Mouse (Mus musculus) c-Kit-positive CD71-negative TER-119-negative erythroid progenitor cells, embryonic 14.5 days (primary cell): ENCODE measurements around the gene Esrrb.

Experiments
- DNase-seq: peaks from one replicate; pipeline ENCODE4 v3.0.0-alpha.2; 2013; ENCODE audit warnings: low read depth

Gene Esrrb

DNA sequence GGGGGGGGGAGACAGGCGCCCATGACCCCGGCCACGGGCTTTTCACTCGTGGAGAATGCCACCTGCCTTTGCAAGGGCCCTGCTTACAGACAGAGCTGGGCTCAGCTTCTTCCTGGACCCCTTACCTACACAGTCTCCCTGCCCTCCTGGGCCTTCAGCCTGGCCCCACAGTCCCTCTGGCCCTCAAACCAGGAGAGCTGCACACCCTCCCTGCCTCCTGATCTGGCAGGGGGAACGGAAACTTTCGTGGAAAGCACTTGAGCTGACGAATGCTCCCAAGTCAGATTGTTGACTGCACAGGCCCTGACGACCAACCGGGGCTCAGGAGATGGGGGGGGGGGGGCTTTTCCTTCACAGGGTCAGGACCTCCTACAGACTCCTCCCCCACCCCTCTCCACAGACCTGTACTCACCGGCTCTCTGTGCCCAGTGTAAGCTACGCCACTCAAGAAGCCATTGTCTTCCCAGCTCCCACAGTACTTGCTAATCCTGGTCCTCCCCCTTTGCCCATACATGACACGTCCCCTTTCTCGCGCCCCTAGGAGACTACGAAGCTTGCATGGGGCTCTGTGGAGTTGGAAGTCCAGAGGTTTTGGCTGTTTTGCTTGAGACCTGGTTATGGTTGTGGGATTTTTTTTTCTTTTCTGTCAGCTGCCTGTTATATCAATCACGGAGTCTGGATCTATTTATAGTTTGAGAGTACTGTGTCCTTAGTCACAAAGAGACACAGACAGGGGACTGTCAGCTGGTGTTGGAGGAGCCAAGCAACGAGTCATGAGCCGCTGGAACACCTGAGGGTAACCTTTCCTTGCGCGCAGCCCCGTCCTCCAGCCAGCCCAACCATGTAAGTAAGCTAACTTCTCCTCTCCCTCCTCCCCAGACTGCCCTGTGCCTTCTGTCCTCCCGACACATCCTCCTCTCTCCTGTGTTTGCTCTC lies at the start of gene Esrrb:
Gene Esrrb (plus strand): TSS at position 422 of the 936 bp plus-strand sequence.
- DNase-seq = no peak

DNA sequence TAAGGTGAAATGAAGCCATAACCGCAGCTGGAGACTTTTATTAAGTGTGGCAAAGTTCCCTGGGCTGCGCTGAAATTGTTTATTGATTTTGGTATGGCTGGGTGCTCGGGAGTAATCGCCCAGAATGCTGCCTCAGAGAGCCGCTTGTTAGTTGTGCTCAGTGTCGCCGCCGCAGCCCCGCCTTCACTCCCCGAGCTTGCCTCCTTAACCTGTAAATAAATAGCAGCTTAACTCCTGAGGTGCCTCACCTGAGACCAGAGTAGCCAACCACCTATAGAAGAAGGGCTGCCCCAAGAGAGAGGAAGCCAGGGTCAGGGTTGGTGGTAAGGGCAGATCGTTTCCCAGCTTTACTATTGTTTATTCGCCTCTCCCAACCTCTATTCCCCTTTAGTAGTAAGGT lies 40.3 kb upstream of the Esrrb start:
- DNase-seq = no peak

DNA sequence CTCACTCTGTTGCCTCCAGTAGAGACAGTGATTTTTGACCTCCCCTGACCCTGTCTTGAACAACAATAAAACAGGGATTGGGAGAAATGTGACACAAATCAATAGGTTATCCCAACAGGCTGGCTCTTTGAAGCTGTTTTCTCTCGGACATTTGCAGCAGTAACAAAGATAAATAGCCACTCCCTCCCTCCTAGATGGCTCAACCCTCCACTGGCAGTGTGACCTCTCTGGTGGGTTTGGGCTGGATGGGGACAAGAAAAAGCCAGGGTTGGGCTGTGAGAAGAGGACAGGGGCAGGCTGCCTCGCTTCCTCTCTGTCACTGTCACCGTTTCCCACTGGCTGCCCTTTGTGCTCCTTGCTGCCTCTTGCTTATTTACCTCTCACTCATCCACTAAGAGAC lies 36.6 kb upstream of the Esrrb start:
- no peak for DNase-seq

DNA sequence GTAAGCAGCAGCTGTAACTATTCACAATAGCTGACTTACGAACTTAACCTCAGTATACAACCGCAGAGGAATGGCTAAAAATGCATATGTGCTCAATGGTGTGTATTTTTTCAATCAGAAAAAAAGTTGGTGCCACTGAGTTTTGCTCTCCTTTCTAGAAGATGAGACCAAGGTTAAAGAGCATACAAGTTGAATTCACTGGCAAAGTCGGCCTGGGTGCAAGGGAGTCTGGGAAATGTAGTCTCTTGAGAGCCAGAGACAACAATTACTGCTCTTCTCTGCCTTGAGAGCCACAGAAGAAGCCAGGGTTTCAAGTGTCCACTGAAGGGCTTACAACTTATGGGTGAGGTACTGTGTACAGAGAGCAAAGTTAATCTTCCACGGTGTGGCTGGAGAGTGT lies 31.1 kb upstream of the Esrrb start:
- no peak for DNase-seq

DNA sequence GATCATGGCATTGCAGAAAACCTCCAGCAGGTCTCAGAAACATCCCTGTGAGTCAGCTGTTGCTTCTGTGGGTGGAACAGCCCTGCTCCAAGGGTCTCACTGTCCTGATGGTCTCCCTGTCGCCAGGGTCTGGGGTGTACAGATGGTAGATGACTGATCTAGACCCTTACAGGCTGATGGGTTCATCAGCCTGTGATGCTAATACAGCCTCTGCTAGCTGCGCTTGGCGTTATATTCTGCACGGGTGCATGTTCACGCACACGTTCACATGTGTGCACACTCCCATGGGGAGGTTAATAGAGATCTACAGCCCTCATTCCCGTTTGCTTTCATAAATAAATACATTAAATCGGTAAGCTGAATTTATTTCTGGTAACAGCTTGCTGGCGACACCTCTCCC lies 30.2 kb upstream of the Esrrb start:
- no peak for DNase-seq

DNA sequence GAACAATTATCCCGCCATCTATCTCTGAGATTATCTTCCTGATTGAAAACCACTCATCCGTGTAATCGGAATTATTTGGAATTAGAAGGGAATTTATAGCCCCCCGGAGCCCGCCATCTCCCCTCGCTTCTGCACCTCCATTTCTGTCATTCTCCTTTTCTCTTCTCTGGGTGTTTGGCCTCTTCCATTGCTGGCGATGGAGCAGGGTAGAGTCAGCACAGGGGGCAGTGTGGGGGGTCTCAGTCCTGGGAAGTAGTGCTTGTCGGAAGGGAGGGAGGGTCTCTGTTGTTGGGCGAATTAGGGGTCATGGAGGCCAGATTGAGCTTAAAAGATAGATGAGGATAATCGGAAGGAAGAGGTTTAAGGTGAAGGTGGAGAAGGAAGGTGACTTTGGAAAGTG lies 29.7 kb upstream of the Esrrb start:
- DNase-seq = no peak

DNA sequence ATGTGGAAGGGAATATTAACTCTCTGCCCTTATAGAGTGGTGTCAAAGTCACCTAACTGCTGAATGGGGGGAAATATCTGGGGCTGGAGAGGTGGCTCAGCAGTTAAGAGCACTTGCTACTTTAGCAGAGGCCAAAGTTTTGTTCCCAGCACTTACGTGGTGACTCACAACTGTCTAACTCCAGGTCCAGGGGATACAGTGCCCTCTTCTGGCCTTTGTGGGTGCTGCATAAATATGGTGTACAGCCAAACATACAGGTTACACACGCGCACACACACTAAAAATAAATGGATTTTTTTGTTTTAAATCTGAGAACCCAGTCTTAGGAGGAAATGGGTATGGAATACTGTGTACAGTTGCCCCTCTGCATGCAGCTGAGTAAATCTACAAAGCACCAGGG lies 24.7 kb upstream of the Esrrb start:
- peak; percentile 7 for DNase-seq

DNA sequence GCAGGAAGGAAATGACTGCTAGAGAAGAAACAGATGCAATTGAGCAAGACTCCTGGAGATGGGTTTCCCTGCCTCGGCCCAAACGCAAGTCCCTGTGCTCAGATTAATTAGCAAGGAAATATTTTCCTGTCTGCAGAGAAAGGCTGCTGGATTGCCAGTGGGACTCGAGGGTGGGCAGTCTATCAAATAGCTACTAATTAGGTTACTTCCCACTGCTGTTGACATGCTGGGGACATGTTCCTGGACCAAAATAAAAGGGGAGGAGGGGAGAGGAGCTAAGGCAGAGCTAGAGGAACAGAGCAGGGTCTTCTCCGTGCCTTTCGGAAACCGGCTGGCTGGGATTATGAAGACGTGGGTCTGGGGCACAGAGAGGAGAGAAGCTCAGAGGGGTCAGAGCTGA lies 24.0 kb upstream of the Esrrb start:
- DNase-seq = no peak

DNA sequence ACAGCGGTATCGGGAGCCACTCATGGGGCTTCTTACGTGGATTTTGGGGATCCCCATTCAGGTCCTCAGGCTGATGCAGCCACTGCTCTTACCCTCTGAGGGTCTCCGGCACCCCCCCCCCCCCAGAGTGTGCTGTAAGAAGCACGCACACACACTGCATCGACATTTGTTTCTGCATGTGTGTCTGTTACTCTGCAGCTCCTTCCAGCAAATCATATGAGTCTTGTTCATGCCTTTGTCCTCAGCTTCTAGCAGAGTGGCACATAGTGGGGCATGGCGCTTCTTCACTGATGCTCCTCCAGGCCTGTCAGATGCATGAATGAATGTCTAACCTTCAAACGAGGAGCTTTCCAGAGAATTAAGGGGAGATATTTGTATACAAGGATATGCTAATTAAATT lies 11.4 kb upstream of the Esrrb start:
- DNase-seq = no peak

DNA sequence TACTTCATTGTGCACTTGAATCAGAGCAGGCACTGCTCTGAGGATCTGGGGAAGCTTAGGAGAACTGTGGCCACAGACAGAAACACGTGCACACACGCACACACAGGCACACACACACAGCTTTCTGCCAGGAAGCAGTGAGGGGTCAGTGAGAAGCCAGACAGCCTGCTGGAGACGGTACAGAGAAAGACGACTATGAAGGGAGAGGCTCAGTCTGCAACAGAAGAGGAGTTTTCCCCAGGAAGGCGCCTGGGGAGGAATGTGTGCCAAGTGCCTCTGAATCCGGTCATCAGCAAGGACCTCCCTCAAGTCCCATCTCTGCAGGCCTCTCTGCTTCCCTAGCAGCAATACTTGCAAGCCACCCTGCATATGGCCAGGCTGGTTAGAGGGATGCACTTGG lies 1.5 kb upstream of the Esrrb start:
- no peak for DNase-seq

DNA sequence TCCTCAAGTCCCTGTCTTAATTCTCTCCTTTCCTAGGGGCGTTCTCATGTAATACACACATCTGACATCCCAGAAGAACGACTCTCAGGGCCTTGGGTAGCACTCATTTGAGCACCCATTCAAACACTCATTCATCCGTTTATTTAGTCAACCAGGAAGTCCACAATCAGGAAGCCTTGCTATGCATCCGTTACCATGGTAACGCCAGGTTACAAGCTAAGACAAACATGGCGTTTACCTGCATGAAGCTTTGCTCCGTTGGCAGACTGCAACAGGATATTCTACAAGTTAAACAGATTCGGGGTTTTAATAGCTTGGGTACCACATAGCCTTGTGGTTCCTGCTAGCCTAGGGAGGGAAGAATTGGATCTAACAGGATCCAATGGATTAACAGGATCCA lies 1.0 kb upstream of the Esrrb start:
- no peak for DNase-seq

DNA sequence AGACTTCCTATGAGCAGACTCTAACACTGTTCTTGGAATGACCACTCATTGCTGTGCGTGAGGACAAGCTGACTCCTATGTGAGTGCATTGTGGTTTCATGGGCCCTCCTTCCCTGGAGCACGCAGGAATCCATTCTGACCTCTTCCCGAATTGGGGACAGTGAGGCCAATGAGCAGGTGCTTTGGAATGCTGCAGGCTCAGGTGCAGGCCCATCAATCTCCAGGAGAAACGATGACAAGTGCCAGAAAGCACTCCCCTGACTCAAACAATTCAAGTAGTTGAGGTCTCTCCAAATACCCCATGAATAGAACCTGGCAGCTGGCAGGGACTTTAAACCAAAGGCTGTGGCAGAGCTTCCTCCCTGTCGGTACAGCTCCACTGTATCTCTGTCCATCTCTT lies 3.4 kb downstream of the Esrrb start:
- no peak for DNase-seq

DNA sequence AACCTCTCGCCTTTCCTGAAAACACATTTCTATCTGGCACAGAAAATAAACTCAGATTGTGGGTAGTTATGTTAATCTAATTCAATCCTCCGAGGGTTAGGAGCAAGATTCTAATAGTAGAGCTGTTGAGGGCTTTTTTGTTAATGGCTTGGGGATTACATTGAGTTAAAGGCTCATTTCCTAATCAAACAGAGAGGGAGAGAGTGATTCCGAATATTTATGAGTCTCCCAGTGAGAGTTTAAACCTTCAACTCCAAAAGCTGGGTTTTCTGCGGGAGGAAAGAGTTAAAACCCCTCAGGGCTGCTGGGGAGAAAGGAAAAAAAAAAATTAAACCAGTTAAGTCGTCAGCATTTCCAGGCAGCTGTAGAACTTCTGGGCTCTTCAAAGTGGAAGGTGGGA lies 3.8 kb downstream of the Esrrb start:
- no peak for DNase-seq

DNA sequence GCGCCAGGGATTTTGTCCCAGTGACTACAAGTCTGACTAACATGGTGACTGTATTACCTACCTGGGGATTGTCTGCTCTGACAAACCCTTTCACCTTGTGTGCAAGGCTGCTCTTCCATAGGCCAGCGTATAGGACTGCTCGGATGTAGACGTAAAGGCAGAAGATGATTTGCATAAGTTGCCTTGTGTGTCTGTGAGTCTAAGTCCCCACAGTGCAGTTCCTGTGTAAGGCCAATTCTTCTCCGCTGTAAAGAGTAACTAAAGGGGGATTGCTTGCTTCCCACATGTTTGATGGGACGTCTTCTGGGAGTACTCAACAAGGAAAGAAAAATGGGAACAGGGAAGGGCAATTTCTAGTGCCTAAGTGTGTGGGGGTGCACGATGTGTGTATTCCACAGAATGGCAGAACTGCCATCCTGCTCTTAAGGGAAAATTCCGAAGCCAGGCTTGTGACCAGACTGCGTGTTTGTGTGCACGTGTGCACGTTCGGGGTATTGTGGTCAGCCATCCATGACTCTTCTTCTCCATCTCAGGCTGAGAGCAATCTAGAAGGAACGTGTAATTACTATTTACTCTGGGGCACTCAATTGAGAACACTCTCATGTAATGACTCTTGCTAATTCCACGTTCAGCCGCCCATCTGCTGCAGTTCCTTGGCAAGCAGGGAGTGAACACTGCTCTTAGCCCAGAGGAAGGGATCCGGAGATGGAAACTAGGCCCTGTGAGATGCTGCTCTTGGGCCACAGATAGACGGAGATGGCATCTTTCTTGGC lies 9.9 kb downstream of the Esrrb start:
- DNase-seq = no peak

DNA sequence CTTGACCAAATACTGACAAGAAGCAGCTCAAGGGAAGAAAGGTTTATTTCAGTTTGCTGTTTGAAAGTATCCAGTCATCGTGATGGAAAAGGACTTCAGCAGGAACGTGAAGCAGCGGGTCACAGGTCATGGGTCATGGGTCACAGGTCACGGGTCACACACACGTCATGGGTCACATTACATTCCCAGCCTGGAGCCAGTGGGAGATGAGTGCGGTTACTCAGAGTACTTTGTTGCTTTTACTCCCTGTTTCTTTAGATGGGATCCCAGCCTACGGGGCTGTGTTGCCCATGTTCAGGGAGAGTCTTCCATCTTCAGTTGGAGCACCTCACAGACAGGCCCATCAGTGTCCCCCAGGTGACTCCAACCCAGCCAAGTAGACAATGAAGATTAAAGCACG lies 13.4 kb downstream of the Esrrb start:
- DNase-seq = no peak

DNA sequence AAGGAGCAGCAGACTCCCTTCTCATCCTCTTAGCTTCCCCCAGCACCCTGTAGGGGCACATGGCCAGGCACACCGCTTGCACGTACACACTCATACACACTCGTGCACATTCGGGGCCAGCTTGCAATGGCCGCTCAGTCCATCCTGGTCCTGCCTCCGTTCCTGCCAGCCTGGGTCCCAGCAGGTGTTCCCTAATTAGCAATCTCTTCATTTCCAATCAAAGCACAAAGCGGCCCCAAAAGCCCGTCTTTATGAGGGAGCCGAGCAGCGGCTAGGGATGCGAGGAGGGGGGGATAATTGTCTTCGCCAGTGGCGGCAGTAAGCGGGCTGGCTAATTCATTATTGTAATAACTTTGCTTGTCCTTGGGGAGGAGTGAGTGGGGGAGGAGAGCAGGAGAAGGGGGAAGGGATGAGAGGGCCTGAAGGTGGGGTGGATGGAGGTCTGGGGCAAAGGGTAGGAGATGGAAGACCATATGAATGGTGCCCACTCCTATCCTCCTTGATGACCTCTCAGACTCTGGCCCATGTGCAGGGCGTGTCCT lies 18.8 kb downstream of the Esrrb start:
- DNase-seq = no peak

DNA sequence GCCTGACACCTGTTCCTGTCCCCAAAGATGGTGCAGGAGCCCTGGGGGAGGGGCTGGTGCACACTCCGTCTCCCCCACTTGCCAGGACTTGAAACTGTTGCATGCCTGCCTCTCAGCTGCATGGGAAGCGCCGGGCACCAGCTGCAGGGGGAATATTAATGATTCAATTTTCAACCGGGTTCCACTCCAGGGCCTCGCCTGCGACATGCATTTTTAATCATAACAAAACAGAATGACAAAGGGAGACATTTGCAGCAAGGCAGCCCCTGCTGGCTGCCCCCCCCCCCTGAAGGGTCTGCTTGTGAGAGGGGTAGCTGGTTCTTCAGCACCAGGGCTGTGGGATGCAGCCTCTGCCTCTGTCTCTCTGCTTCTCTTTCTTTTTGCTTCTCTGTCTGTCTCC lies 22.9 kb downstream of the Esrrb start:
- no peak for DNase-seq

DNA sequence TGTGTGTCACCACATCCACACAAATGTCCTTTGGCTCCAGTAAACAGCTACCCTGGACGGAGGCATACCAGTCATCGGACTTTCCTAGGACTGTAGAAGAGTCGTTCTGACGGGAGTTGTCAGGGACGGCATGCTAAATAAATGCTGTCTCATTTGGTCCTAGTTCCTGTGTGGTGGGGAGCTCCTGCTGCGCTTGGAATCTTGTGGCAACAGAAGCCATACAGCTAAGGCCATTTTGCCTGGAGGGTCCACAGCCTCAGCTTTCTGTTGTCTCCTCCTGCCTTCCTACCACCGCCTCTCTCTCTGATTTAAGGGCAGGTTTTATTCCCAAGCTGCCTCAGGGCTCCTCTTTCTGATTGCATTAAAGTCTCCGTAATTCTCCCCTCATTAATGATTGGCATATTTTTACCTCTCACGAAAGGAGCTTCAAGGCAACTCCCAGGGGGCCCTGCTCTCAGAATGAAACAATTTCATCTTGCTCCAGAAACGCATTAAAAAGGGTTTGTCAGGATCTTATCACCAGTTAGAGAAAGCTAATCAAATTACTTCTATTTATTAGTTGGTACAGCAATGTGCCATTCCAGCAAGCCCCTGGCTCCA lies 26.9 kb downstream of the Esrrb start:
- no peak for DNase-seq

DNA sequence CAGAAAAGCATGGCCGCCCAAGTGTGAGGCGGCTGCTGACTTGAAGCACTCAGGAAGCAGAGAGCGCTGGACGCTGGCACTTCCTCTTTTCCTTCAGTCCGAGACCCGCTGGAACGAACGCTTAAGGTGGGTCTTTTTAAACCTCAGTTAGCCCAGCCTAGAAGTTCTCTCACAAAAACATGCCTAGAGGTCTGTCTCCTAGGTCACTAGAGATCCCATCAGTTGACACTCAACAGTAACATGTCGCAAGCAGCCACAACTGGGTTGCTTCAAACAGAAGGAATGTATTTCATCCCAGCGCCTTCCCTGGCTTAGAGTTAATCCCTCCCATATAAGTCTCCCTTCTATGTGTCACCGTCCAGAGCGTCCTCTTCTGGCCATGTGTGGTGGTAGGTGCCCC lies 33.9 kb downstream of the Esrrb start:
- DNase-seq = no peak

DNA sequence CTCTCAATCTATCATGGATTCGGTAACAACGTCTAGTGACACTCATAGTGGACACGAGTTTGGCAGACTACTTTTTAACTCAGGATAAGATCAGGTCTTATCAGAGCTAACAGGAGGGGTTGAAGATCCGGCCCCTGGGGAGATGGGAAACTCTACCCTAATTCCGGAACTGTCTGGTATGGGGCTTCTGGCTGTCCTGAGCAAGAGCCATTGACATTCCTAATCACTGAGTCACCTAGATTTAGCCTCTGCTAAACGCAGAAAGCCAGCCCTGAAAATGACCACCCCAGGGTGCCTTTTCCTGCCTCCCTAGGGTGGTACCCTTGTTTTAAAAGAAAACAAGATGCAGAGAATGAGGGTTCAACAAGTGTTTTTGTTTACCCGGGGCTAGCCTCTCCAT lies 34.4 kb downstream of the Esrrb start:
- DNase-seq = no peak

DNA sequence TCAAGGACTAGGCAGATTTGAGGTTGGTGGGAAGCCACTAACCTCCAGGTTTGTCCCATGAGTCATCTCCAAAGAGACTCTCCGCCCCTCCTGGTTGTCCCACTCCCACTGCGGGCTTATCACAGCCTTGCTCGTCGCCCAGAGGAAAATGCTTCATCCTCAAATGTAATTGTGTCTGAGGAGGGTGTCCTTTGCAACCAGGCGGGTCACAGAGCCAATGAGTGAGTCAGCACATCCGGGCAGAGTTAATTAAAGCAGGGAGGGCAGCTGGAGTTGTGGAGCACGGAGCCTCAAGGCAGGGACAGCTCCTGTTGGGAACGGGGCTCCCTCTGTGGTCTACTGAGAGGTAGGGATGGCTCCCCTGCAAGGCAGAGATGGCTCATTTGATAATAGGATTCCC lies 37.8 kb downstream of the Esrrb start:
- no peak for DNase-seq

DNA sequence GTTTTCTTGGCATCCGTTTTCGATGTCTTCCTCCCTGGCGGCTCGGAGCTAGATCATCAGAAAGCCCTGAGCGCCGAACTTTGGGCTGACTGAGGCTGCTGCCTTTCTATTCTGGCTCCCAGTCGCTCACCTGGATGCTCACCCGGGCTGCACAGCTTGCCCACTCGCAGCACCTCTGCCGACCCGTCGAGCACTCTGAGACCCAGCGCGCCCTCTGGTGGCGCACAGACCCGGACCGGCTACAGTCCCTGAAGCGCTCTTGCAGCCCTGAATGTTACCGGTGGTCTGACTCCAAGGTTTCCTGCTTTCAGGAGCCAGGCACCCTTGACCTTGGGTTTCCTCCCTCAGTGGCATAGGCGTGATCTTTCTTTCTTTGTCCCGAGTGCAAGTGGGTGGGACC lies 41.8 kb downstream of the Esrrb start:
- DNase-seq = peak; percentile 33

DNA sequence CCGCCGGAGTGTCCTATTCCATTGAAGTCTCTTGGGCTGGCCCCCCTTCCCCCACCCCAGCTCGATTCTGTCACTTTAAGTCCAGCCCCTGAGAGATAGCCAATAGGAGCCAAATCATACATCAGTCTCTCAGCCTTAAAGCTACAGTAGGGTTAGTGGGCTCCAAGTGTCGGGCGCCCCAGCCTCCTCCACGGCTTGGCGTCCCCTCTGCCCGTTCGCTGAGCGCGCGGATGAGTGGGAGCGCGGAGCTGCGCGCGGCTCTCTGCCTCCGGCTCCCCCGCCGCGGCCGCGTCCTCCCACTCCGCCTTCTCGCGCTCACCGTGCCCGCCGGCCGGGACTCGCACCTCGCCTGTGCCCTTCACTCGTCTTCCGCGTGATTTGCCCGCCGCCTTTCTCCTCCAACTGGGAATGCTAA lies 60.6 kb downstream of the Esrrb start:
- no peak for DNase-seq
